Mouse (Mus musculus) 3134 (cell line): ENCODE data around the gene Rnf115.

Experiments
- DNase-seq: peaks from one replicate; pipeline ENCODE4 v3.0.0-alpha.2; 2011; ENCODE audit warnings: low spot score; ENCODE audit not compliant: insufficient read length; ENCODE audit errors: extremely low read depth

The Rnf115 gene

DNA sequence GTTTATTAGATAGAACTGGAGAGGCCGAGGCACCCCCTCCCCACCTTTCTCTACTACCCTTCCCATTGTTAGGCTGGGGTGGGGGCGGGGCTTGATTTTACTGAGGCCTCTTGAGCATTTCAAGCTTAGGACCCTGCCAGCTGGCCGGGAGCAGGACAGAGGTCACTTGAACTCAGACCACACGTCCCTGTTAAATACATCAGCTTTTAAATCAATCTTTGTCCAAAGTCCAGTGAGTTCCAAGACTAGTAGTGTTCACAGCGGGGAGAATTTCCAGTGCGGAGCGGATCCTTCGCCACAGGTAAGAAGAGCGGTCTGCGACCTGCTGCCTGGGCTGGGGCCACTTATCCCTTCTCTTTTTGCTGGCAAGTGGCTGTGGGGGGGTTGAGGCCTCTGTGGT, 102.4 kb downstream of the Rnf115 start:
- DNase-seq = no peak

DNA sequence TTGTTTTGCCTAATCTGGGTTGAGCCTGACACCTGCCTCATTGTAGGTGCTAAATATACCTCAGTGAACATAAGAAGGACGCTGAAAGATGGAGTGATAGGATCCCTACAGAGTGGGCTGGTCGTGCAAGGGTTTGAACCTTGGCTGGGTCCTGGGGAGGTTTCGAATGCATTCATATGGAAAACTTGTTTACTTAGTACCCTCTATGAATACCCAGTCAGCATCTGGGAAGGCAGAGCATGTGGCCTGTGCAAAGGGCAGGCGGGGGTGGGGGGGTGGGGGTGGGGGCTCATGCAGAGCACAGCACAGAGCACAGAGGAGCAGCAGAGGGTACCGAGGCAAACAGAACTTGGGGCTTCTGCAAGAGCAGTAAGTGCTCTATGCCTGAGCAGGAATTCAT, 105.5 kb downstream of the Rnf115 start:
- DNase-seq = no peak

DNA sequence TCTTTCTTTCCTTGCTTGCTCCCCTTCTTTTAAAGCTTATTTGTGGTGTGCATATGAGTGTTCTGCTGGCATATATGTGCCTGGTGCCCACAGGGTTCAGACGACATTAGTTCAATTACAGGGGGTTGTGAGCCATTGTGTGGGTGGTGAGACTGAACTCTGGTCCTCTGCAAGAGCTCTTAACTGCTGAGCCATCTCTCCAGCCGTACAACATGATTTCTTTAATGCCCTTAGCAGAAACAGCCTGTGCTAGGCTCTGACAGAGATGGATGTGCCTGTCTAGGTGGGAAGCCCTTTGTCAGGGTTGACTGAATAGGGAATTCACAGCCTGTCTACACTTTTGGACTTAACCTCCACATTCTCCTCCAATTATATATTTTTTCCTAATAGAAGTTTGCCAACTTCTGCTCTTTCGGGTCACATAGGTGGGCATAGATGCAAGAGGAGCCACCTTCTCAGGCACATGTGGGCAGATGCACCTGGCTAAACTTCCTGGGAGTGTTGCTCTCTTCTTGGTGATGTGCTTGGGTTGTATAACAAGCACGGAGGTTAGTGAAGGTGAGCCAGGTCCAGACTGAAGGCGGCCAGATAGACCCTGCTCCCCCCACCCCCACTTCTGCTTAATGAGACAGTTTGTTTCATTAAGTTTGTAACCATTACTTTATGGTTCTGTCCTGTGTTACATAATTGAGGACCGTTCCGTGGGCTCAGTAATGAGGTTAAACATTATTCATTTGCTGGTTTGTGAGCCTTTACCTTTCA, 107.3 kb downstream of the Rnf115 start:
- no peak for DNase-seq

DNA sequence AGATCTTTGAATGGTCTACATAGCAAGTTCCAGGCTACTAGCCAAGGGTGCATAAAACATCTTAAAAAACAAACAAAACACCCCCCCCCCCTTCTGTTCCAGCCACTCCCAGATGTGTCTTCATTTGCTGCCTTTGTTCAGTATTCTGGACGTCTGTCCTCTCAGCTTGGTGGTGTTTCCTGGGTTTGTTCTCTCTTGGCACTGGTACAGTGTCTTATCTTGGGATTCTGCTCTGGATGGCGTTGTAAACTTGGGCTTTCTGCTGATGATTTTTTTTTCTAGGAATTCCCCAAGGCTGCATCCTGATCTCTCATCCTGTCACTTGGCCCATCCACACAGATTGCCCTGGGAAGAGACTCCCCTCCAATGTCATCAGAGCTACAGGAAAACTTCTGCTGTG, 109.0 kb downstream of the Rnf115 start:
- DNase-seq = no peak

DNA sequence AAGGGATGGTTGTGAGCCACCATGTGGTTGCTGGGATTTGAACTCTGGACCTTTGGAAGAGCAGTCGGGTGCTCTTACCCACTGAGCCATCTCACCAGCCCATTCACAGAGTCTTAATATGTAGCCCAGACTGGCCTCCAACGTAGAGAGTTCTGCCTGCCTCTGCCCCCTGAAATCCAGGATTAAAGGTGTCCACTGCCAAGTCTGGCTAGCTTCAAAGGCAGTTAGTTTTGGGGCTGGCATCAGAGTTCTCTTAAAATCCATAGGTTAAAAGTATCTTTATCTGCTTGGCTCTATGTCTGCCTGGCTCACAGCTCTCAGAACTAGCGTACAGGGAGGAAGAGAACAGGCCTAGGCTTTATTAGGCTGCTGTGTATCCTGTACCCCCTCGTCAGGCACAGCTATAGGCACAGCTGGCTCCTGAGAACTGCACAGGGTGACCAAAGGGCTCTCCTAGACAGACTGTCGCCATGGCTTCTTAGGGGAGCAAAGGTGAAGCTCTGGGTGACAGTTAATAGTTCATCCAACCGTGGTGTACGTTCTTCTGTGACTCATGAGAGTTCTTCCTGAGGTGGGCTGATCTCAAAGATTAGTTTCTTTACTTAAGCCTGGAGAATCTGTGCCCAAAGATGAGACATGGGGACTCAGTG, 111.7 kb downstream of the Rnf115 start:
- DNase-seq = no peak
